Comparison of ENCODE assay signal across 17 mouse cellular contexts in genomic region chr10:61356095-61356494, GRCm38 (mm10). TPM values are rescaled to one million over a fixed set of nuclear protein-coding genes. Genes with fewer than 3 reads are reported as not detected.
DNase-seq lines count a peak whose midpoint lies in the region; ATAC-seq and TF ChIP-seq lines count a peak whose summit lies in the region.
"Had no signal": no experiment of that assay in that cellular context is flagged by ENCODE, and none has a peak within 500 bp of the region (broad histone marks: within the 10 kb centered on the region; RNA-seq: fewer than 3 reads in every experiment).

No protein-coding gene starts in this region.

- TF ChIP-seq POLR2A in lung, adult 2 months (IDR thresholded peaks at IDR 0.05; ENCODE audit: borderline replicate concordance, extremely low read depth, low read depth, low read length): no peak
- TF ChIP-seq POLR2A in MEL (IDR thresholded peaks at IDR 0.05; ENCODE audit: control insufficient read depth in 1 of 2, insufficient read depth in 1 of 2, low read depth in 1 of 2, low read length in 2 of 2, poor library complexity in 1 of 2): no peak

- H3K4me2 ChIP-seq in lung, postnatal 0 days (replicated peaks; ENCODE audit: low read depth, low read length): no peak overlapping the region
- no peak overlapping the region for H3K4me2 ChIP-seq in stomach, postnatal 0 days (replicated peaks; ENCODE audit: low read depth)
- no peak overlapping the region for H3K4me2 ChIP-seq in heart, embryonic 11.5 days
- H3K4me2 ChIP-seq: forebrain, embryonic 12.5 days; hindbrain, embryonic 15.5 days; liver, embryonic 15.5 days had no signal

- H3K9ac ChIP-seq in lung, postnatal 0 days (replicated peaks; ENCODE audit: low read depth): no peak overlapping the region
- no peak overlapping the region for H3K9ac ChIP-seq in MEL (ENCODE audit: control insufficient read depth, low read depth, low read length, poor library complexity, severe bottlenecking)
- no peak overlapping the region for H3K9ac ChIP-seq in stomach, postnatal 0 days (ENCODE audit: low read length)
- H3K9ac ChIP-seq in heart, embryonic 11.5 days (ENCODE audit: low read depth, low read length): no peak overlapping the region
- H3K9ac ChIP-seq: forebrain, embryonic 12.5 days; hindbrain, embryonic 15.5 days; liver, embryonic 15.5 days had no signal

- no peak for ATAC-seq in lung, postnatal 0 days
- no peak for ATAC-seq in stomach, postnatal 0 days (ENCODE audit: low FRiP score, low TSS enrichment)
- no peak for ATAC-seq in heart, embryonic 11.5 days (replicated peaks; ENCODE audit: insufficient number of reproducible peaks, low FRiP score, low TSS enrichment)

- H3K4me3 ChIP-seq in gastrocnemius, adult 2 months: no peak overlapping the region
- no peak overlapping the region for H3K4me3 ChIP-seq in lung, postnatal 0 days (ENCODE audit: low read depth, low read length)
- no peak overlapping the region for H3K4me3 ChIP-seq in lung, adult 2 months (replicated peaks; ENCODE audit: extremely low read depth, low read depth, low read length)
- H3K4me3 ChIP-seq in MEL (ENCODE audit: control insufficient read depth in 1 of 2, insufficient read depth in 1 of 2, low read depth in 2 of 2, low read length in 2 of 2): no peak overlapping the region
- no peak overlapping the region for H3K4me3 ChIP-seq in stomach, postnatal 0 days (ENCODE audit: low read depth, low read length)
- H3K4me3 ChIP-seq in heart, embryonic 11.5 days (ENCODE audit: low read depth, low read length): no peak overlapping the region
- H3K4me3 ChIP-seq: forebrain, embryonic 12.5 days; hindbrain, embryonic 15.5 days; liver, embryonic 15.5 days had no signal

- no peak overlapping the region for H3K27ac ChIP-seq in gastrocnemius, adult 2 months
- H3K27ac ChIP-seq in lung, postnatal 0 days (ENCODE audit: low read length): no peak overlapping the region
- H3K27ac ChIP-seq in MEL (ENCODE audit: control insufficient read depth, low read depth, low read length): no peak overlapping the region
- no peak overlapping the region for H3K27ac ChIP-seq in stomach, postnatal 0 days (replicated peaks)
- H3K27ac ChIP-seq in heart, embryonic 11.5 days (ENCODE audit: low read depth, low read length): no peak overlapping the region
- H3K27ac ChIP-seq: forebrain, embryonic 12.5 days; hindbrain, embryonic 15.5 days; liver, embryonic 15.5 days had no signal

- 94% methylated on average over 5 of the region's 5 CpGs for WGBS in lung, postnatal 0 days
- WGBS in lung, adult 2 months: 91% methylated on average over 5 of the region's 5 CpGs
- 95% methylated on average over 5 of the region's 5 CpGs for WGBS in stomach, postnatal 0 days
- 89% methylated on average over 5 of the region's 5 CpGs for WGBS in heart, embryonic 11.5 days (ENCODE audit: insufficient replicate concordance)

- DNase-seq in gastrocnemius, adult 2 months: no peak
- no peak for DNase-seq in gastrocnemius, adult 18-20 months (ENCODE audit: low spot score)
- DNase-seq in lung, postnatal 0 days (ENCODE audit: low spot score): no peak
- DNase-seq in lung, adult 2 months: no peak
- DNase-seq in MEL (ENCODE audit: low read depth, low spot score): peak; percentile 56
- DNase-seq in stomach, postnatal 0 days (ENCODE audit: low spot score): no peak
- DNase-seq in frontal cortex, postnatal 10 days (ENCODE audit: low spot score in 2 of 2): no peak
- DNase-seq: adrenal gland, adult 8-10 months; cerebellum, adult 8-10 months; gastrocnemius, postnatal 36 days; retina, postnatal 1 day had no signal

- intact Hi-C loops in gastrocnemius, adult 2 months (cut with DNase I): no loop called here

- TF ChIP-seq EP300 in lung, postnatal 0 days (IDR thresholded peaks at IDR 0.05): no peak
- TF ChIP-seq EP300 in MEL (IDR thresholded peaks at IDR 0.05; ENCODE audit: low read depth in 1 of 2, low read length in 2 of 2): no peak
- TF ChIP-seq EP300 in stomach, postnatal 0 days (optimal IDR thresholded peaks at IDR 0.05): no peak

- no peaks in the 10 kb centered on the region for H3K4me1 ChIP-seq in lung, postnatal 0 days (ENCODE audit: insufficient read depth, low read depth, low read length)
- H3K4me1 ChIP-seq in lung, adult 2 months (ENCODE audit: control insufficient read depth, insufficient read depth, low read length): peaks cover 8% of the 10 kb centered on the region
- no peaks in the 10 kb centered on the region for H3K4me1 ChIP-seq in MEL (ENCODE audit: control insufficient read depth in 1 of 2, insufficient read depth in 2 of 2, low read length in 2 of 2)
- H3K4me1 ChIP-seq in stomach, postnatal 0 days (replicated peaks; ENCODE audit: control insufficient read depth, insufficient read depth): no peaks in the 10 kb centered on the region
- H3K4me1 ChIP-seq in heart, embryonic 11.5 days (ENCODE audit: control insufficient read depth, insufficient read depth, low read length): peaks cover 11% of the 10 kb centered on the region
- H3K4me1 ChIP-seq: forebrain, embryonic 12.5 days; hindbrain, embryonic 15.5 days; liver, embryonic 15.5 days had no signal

- no peaks in the 10 kb centered on the region for H3K79me2 ChIP-seq in MEL (ENCODE audit: control insufficient read depth, insufficient read depth, low read length, poor library complexity)

- TF ChIP-seq CTCF in gastrocnemius, adult 2 months (IDR thresholded peaks at IDR 0.05): peak; percentile 39; the same call in 1 of the 2 replicates
- peak; percentile 55 for TF ChIP-seq CTCF in lung, postnatal 0 days (IDR thresholded peaks at IDR 0.05)
- TF ChIP-seq CTCF in lung, adult 2 months (IDR thresholded peaks at IDR 0.05; ENCODE audit: insufficient read depth, low read length): no peak
- TF ChIP-seq CTCF in MEL (IDR thresholded peaks at IDR 0.05 in 2 of 3, conservative IDR thresholded peaks at IDR 0.05 in 1 of 3; ENCODE audit: control insufficient read depth in 1 of 3, insufficient read depth in 1 of 3, low read depth in 2 of 3, low read length in 3 of 3, poor library complexity in 1 of 3, severe bottlenecking in 1 of 3): peak in 2 of 3 experiments; percentile 32 to 53; a peak in 3 of 6 replicates
- TF ChIP-seq CTCF in stomach, postnatal 0 days (IDR thresholded peaks at IDR 0.05; ENCODE audit: low read depth): peak; percentile 55

- no peaks in the 10 kb centered on the region for H3K9me3 ChIP-seq in lung, postnatal 0 days (ENCODE audit: low read length)
- H3K9me3 ChIP-seq in MEL (replicated peaks; ENCODE audit: insufficient read depth, low read length): no peaks in the 10 kb centered on the region
- no peaks in the 10 kb centered on the region for H3K9me3 ChIP-seq in stomach, postnatal 0 days (ENCODE audit: control insufficient read depth, low read length)
- H3K9me3 ChIP-seq in heart, embryonic 11.5 days (replicated peaks; ENCODE audit: control insufficient read depth, low read length): no peaks in the 10 kb centered on the region
- H3K9me3 ChIP-seq: G1E; hindbrain, embryonic 15.5 days; liver, embryonic 15.5 days had no signal

- H3K27me3 ChIP-seq in lung, postnatal 0 days (replicated peaks; ENCODE audit: insufficient read depth, low read length): no peaks in the 10 kb centered on the region
- H3K27me3 ChIP-seq in MEL (ENCODE audit: control insufficient read depth in 1 of 2, insufficient read depth in 2 of 2, low read length in 2 of 2): no peaks in the 10 kb centered on the region
- no peaks in the 10 kb centered on the region for H3K27me3 ChIP-seq in stomach, postnatal 0 days (ENCODE audit: control insufficient read depth, insufficient read depth, low read length)
- H3K27me3 ChIP-seq in heart, embryonic 11.5 days (ENCODE audit: control insufficient read depth, insufficient read depth, low read length): no peaks in the 10 kb centered on the region
- H3K27me3 ChIP-seq: forebrain, embryonic 12.5 days; hindbrain, embryonic 15.5 days; liver, embryonic 15.5 days had no signal

- H3K36me3 ChIP-seq in lung, postnatal 0 days (ENCODE audit: insufficient read depth, low read length): 0 out of 2 replicates have a peak, but pooled peaks cover 6% of the 10 kb centered on the region
- H3K36me3 ChIP-seq in MEL (ENCODE audit: control insufficient read depth in 1 of 2, insufficient read depth in 2 of 2, low read length in 2 of 2): no peaks in the 10 kb centered on the region
- H3K36me3 ChIP-seq in stomach, postnatal 0 days (ENCODE audit: control insufficient read depth, insufficient read depth, low read length): no peaks in the 10 kb centered on the region; the same call in 1 of the 2 replicates
- peaks cover 6% of the 10 kb centered on the region; the same call in 1 of the 2 replicates for H3K36me3 ChIP-seq in heart, embryonic 11.5 days (ENCODE audit: control insufficient read depth, insufficient read depth, low read length)
- H3K36me3 ChIP-seq: G1E had no signal

- no peak; the same call in 1 of the 2 replicates for TF ChIP-seq RAD21 in MEL (IDR thresholded peaks at IDR 0.05; ENCODE audit: low read depth, low read length)

TF ChIP-seq in MEL, 35 proteins besides CTCF, POLR2A, EP300 and RAD21 (continues in another document):
- TF ChIP-seq TBP (IDR thresholded peaks at IDR 0.05; ENCODE audit: low read depth, low read length): no peak
- no peak for TF ChIP-seq BHLHE40 (IDR thresholded peaks at IDR 0.05; ENCODE audit: borderline replicate concordance, low read depth, low read length)
- no peak for TF ChIP-seq MAX (IDR thresholded peaks at IDR 0.05; ENCODE audit: low read length)
- no peak for TF ChIP-seq NELFE (IDR thresholded peaks at IDR 0.05; ENCODE audit: low read depth, low read length)
- no peak for TF ChIP-seq ZMIZ1 (IDR thresholded peaks at IDR 0.05; ENCODE audit: low read depth, low read length)

RNA-seq across cellular contexts. Expression of gene Pald1, which starts 27.2 kb away (rescaled TPM):
- total RNA-seq in gastrocnemius, adult 2 months (2021): 1 to 10 TPM; 4.0 to 7.2 TPM
- 1 to 10 TPM; 5.1 to 6.3 TPM for total RNA-seq in gastrocnemius, adult 18-20 months (2021)
- polyA plus RNA-seq in lung, postnatal 0 days (2015; fragmentation: Nextera tagmentation; extraction: Ambion mirVana): 30.4 and 36.0 TPM in 2 replicates
- 69.1 and 76.2 TPM in 2 replicates for polyA plus RNA-seq in lung, adult 2 months (2012; rRNA removed)
- total RNA-seq in MEL (2012; rRNA removed): 2.9 and 3.0 TPM in 2 replicates
- 1 to 10 TPM in 1 of 2 experiments, not detected in 1; 6.4 TPM for polyA plus RNA-seq in MEL (2012; ENCODE audit: insufficient read depth in 1 of 2, insufficient read length in 2 of 2, low read depth in 1 of 2, low replicate concordance in 2 of 2, missing spikeins in 1 of 2)
- polyA plus RNA-seq in stomach, postnatal 0 days (2015; fragmentation: Nextera tagmentation; extraction: Ambion mirVana): 5.6 and 5.7 TPM in 2 replicates
- polyA plus RNA-seq in heart, embryonic 11.5 days (2014; fragmentation: Nextera tagmentation; extraction: Ambion mirVana): 17.5 and 22.5 TPM in 2 replicates
- total RNA-seq: G1E; megakaryocyte-erythroid progenitor cell, adult 5-6 weeks had no signal

RNA-seq across cellular contexts. Expression of gene Prf1, which starts 58.5 kb away (rescaled TPM):
- total RNA-seq in gastrocnemius, adult 2 months (2021): not detected
- total RNA-seq in gastrocnemius, adult 18-20 months (2021): not detected
- 0.08 and 0.17 TPM in 2 replicates for polyA plus RNA-seq in lung, postnatal 0 days (2015; fragmentation: Nextera tagmentation; extraction: Ambion mirVana)
- 6.2 and 8.0 TPM in 2 replicates for polyA plus RNA-seq in lung, adult 2 months (2012; rRNA removed)
- total RNA-seq in MEL (2012; rRNA removed): not detected in 2 replicates
- under 1 TPM in 1 of 2 experiments, not detected in 1; 0.04 TPM for polyA plus RNA-seq in MEL (2012; ENCODE audit: insufficient read depth in 1 of 2, insufficient read length in 2 of 2, low read depth in 1 of 2, low replicate concordance in 2 of 2, missing spikeins in 1 of 2)
- 0.05 TPM in 1 of 2 replicates, not detected in the other for polyA plus RNA-seq in stomach, postnatal 0 days (2015; fragmentation: Nextera tagmentation; extraction: Ambion mirVana)
- polyA plus RNA-seq in heart, embryonic 11.5 days (2014; fragmentation: Nextera tagmentation; extraction: Ambion mirVana): 0.10 TPM in 1 of 2 replicates, not detected in the other
- total RNA-seq: gastrocnemius, postnatal 36 days had no signal
- polyA plus RNA-seq: forebrain, embryonic 12.5 days; G1E; hindbrain, embryonic 15.5 days had no signal
